Mouse (Mus musculus) right cerebral cortex, adult 2 months (tissue): ENCODE measurements around the gene Mypn.
A peak's percentile ranks its signal among the peaks of the same experiment; 100 is the strongest.

Source experiments
- DNase-seq, 2 experiments: peaks; one replicate each; pipeline ENCODE4 v3.0.0; 2021 to 2022; ENCODE audit warnings: low spot score in 2 of 2

Mypn gene

GRCm38 (mm10) chr10:63203728-63204127 is at the start of gene Mypn:
Gene Mypn, minus strand, starts transcription at chr10:63203952.
- no peak for DNase-seq

- no peak for DNase-seq
These were observed 44.7 kb upstream of the Mypn start for GRCm38 (mm10) chr10:63248421-63248820.

GRCm38 (mm10) chr10:63247457-63247856 is 43.7 kb upstream of the Mypn start:
- DNase-seq, result no peak

- no peak for DNase-seq
These were observed 42.1 kb upstream of the Mypn start for GRCm38 (mm10) chr10:63245846-63246245.

DNA sequence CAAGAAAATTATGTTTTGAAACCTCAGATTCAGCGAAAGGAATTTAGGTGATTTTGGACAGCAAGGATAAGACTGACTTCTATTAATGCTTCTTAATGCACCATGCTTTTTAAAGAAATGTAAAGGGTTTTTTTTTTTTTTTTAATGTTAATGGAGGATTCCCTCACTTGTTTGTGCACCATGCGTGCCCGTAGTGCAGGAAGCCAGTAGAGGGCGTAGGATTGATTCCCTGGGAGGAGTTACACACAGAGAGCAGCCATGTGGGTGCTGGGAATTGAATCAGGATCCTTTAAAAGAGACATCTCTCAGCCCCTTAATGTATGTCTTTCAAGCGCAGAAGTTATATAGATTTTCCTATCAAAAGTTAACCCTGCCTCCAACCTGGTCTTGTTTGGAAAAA is 41.0 kb upstream of the Mypn start:
- DNase-seq, result no peak

- peak in 1 of 2 experiments; percentile 40 for DNase-seq
These were observed 40.4 kb upstream of the Mypn start for GRCm38 (mm10) chr10:63244055-63244671.

- peak; percentile 93 to 96 for DNase-seq
These were observed 39.8 kb upstream of the Mypn start, which contains the start of gene Herc4 for GRCm38 (mm10) chr10:63243493-63244054. Gene Herc4, plus strand, starts transcription at chr10:63243810.

DNA sequence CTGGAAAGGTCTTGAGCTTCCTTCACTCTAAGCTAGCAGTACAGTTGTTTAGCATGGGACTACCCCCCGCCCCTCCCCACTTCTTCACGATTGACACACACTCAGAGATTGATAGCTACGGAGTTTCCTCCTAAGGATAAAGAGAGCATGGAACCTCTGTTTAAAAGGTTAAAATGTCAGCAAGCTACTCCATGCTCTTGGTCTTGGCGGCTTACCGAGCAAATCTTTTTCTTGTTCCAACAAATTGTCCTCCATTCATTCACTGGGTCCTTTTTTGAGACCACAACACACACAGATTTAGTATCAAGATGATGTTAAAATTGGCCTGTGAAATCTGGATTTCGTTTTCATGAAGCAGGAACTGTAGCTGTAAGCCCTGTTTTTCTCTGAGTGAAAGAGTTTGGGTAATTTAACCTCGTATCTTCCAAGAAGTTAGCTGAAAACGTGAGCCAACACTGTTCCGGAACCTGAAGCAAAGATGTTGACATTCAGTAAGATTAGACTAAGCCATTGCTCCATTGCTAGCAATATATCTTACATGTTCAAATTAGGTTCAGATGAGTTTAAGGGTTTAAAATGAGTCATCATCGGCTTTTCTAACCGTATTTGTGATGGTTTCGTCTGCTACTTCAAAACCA is 39.2 kb upstream of the Mypn start:
- DNase-seq, result peak in 1 of 2 experiments; percentile 15

- DNase-seq, result no peak
These were observed 37.1 kb upstream of the Mypn start for GRCm38 (mm10) chr10:63240868-63241271.

- no peak for DNase-seq
These were observed 36.1 kb upstream of the Mypn start for GRCm38 (mm10) chr10:63239848-63240247.

GRCm38 (mm10) chr10:63238090-63238489 is 34.3 kb upstream of the Mypn start:
- DNase-seq, result no peak

- DNase-seq, result no peak
These were observed 33.5 kb upstream of the Mypn start for GRCm38 (mm10) chr10:63237206-63237605.

GRCm38 (mm10) chr10:63236663-63237062 is 32.9 kb upstream of the Mypn start:
- DNase-seq, result no peak

GRCm38 (mm10) chr10:63235889-63236288 is 32.1 kb upstream of the Mypn start:
- no peak for DNase-seq

DNA sequence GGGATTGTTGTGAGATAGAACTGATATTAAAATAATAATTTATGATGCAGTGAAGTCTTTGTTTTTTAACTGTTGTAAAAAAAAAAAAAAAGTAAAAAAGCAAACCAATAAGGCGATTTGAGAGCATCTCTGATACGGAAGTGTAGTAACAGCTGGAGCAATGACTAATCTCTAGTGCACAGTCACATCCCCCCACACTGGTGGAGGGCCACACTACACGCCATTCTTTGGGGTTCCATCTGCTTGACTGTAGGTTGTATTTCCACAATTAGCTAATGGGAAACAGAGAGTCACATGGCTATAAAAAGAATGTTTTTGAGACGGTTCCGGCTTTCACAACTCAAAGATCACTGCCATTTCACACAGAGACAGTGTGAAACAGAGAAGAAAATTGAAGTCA is 30.4 kb upstream of the Mypn start:
- DNase-seq, result peak; percentile 29 to 52

- DNase-seq, result no peak
These were observed 27.9 kb upstream of the Mypn start for GRCm38 (mm10) chr10:63231630-63232029.

- DNase-seq, result peak; percentile 17 to 25
These were observed 27.1 kb upstream of the Mypn start for GRCm38 (mm10) chr10:63230854-63231253.

- DNase-seq, result peak in 1 of 2 experiments; percentile 33
These were observed 26.5 kb upstream of the Mypn start for GRCm38 (mm10) chr10:63230266-63230665.

- DNase-seq, result no peak
These were observed 20.6 kb upstream of the Mypn start for GRCm38 (mm10) chr10:63224341-63224740.

GRCm38 (mm10) chr10:63221081-63221783 is 17.5 kb upstream of the Mypn start:
- DNase-seq, result peak in 1 of 2 experiments; percentile 15

DNA sequence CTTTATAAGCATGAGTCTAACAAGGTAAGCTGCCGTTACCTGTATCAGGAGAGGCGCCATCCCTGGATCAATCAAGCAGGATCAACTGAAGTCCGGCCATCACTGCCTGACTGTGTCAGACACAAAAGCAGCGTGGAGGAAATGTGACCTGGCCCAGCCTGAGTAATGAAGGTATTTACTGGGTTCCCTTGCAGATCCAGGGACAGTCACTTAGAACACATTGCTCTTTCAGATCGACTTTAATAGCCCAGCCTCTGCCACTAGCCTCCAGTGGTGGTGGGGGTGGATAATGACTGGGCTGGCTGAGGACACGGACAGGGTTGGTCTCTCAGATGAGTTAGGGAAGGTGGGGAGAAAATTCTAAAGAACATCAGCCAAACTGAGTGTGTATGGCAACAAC is 5.1 kb upstream of the Mypn start:
- no peak for DNase-seq

DNA sequence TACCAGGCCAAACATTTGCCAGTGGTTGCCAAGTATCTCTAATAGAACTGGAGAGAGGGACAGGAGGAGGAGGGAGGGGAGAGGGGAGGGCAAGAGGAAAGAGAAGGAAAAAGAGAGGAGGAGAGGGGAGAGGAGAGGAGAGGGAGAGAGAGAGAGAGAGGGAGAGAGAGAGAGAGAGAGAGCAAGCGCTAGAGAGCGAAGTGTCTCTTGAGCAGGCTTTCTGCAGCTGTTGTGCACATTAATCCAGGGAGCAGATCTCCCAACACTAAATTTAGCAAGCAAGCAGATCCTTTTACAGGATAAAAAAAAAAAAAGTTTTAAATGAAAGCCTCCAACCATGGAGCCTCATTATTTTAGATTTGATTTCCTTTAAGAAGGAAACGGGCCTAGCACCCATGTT is 750 bp downstream of the Mypn start:
- no peak for DNase-seq

DNA sequence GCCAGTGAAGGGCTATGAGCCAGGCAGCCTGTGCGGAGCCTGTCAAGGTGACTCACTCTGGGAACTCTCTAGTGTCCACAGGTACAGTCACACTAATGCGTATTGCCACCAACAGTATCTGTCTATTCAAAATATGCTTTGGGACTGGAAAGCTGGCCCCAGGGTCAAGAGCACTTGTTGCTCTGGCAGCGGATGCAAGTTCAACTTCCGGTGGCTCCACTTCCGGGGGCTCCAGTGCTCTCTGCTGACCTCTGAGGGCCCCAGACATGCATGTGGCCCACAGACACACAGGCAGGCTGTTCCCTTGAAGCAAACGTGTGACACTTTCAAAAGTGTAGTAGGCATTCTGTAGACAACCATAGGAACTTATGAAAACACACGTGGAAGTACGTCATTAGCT is 2.2 kb downstream of the Mypn start:
- no peak for DNase-seq
